7 mouse cellular contexts compared by ENCODE assay signal in the genomic region with DNA sequence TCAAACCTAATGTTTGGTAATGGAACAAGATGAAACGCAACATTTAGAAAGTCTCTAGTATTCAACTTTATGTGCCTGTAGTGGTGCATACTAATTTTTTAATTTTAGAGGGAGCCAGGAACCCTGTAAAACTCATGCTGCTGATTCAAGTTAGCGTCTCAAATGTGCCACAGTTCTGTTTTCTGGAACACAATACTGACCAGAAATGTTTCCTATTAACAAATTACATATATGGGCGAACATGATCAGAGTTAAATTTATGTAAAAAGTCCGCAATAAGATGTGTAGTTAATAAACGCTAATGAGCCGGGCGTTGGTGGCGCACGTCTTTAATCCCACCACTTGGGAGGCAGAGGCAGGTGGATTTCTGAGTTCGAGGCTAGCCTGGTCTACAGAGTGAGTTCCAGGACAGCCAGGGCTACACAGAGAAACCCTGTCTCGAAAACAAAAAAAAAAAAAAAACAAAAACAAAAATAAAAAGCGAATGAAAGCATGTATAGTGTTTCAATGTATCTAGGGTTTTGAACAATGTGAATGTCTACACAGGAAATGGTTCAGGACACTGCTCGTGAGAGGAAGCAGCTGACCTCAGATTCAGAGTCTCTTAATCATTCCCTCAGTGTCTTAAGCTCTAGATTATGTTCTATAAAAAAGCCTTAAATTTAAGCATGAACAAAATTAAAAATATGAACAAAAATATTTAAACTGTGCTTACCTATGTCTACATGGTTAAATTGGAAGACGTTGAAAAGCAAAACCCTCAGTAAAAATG. TPM values are rescaled to one million over a fixed set of nuclear protein-coding genes. Genes with fewer than 3 reads are reported as not detected.
DNase-seq lines count a peak whose midpoint lies in the region; ATAC-seq and TF ChIP-seq lines count a peak whose summit lies in the region.

No protein-coding gene starts in this region.

- H3K9ac ChIP-seq in lung, postnatal 0 days (replicated peaks; ENCODE audit: low read depth), result no peak overlapping the region; the same call in 1 of the 2 replicates
- H3K9ac ChIP-seq in forebrain, embryonic 12.5 days, result peak overlapping the region; percentile 100
- peak overlapping the region; percentile 100 for H3K9ac ChIP-seq in limb, embryonic 13.5 days
- peak overlapping the region; percentile 84 for H3K9ac ChIP-seq in stomach, embryonic 15.5 days

- no peak for ATAC-seq in lung, postnatal 0 days
- no peak for ATAC-seq in forebrain, embryonic 12.5 days (ENCODE audit: low FRiP score)
- ATAC-seq in limb, embryonic 13.5 days (ENCODE audit: low FRiP score, low read depth), result no peak
- no peak for ATAC-seq in stomach, embryonic 15.5 days (ENCODE audit: insufficient read depth, low FRiP score, low read depth)

- no peak for TF ChIP-seq CTCF in lung, postnatal 0 days (IDR thresholded peaks at IDR 0.05)

- peak overlapping the region; percentile 98 for H3K4me3 ChIP-seq in lung, postnatal 0 days (ENCODE audit: low read depth, low read length)
- H3K4me3 ChIP-seq in forebrain, embryonic 12.5 days (replicated peaks), result peak overlapping the region; percentile 99
- peak overlapping the region; percentile 96 for H3K4me3 ChIP-seq in limb, embryonic 13.5 days
- H3K4me3 ChIP-seq in stomach, embryonic 15.5 days (replicated peaks), result peak overlapping the region; percentile 95

- no peaks in the 10 kb centered on the region for H3K9me3 ChIP-seq in lung, postnatal 0 days (ENCODE audit: low read length)
- H3K9me3 ChIP-seq in forebrain, embryonic 12.5 days, result no peaks in the 10 kb centered on the region
- H3K9me3 ChIP-seq in limb, embryonic 13.5 days, result no peaks in the 10 kb centered on the region
- no peaks in the 10 kb centered on the region for H3K9me3 ChIP-seq in stomach, embryonic 15.5 days

- no peaks in the 10 kb centered on the region for H3K27me3 ChIP-seq in lung, postnatal 0 days (replicated peaks; ENCODE audit: insufficient read depth, low read length)
- H3K27me3 ChIP-seq in forebrain, embryonic 12.5 days, result no peaks in the 10 kb centered on the region
- no peaks in the 10 kb centered on the region for H3K27me3 ChIP-seq in limb, embryonic 13.5 days
- no peaks in the 10 kb centered on the region for H3K27me3 ChIP-seq in stomach, embryonic 15.5 days (replicated peaks)

- TF ChIP-seq EP300 in lung, postnatal 0 days (IDR thresholded peaks at IDR 0.05), result no peak

- H3K27ac ChIP-seq in lung, postnatal 0 days (ENCODE audit: low read length), result peak overlapping the region; percentile 98
- peak overlapping the region; percentile 100 for H3K27ac ChIP-seq in forebrain, embryonic 12.5 days
- H3K27ac ChIP-seq in limb, embryonic 13.5 days, result peak overlapping the region; percentile 100
- peak overlapping the region; percentile 100 for H3K27ac ChIP-seq in stomach, embryonic 15.5 days

- DNase-seq in lung, postnatal 0 days (ENCODE audit: low spot score), result no peak
- DNase-seq in lung, postnatal 4 days, result no peak
- no peak for DNase-seq in cerebellum, postnatal 25 days
- DNase-seq in yolk sac, embryonic 10.5 days (ENCODE audit: low spot score), result no peak

- WGBS in lung, postnatal 0 days, result 72% methylated on average over 14 of the region's 14 CpGs
- WGBS in forebrain, embryonic 12.5 days, result 87% methylated on average over 14 of the region's 14 CpGs
- WGBS in limb, embryonic 13.5 days, result 79% methylated on average over 14 of the region's 14 CpGs
- 77% methylated on average over 14 of the region's 14 CpGs for WGBS in stomach, embryonic 15.5 days

- no peaks in the 10 kb centered on the region for H3K36me3 ChIP-seq in lung, postnatal 0 days (ENCODE audit: insufficient read depth, low read length)
- no peaks in the 10 kb centered on the region for H3K36me3 ChIP-seq in forebrain, embryonic 12.5 days (replicated peaks)
- no peaks in the 10 kb centered on the region for H3K36me3 ChIP-seq in limb, embryonic 13.5 days
- no peaks in the 10 kb centered on the region for H3K36me3 ChIP-seq in stomach, embryonic 15.5 days

- H3K4me2 ChIP-seq in lung, postnatal 0 days (replicated peaks; ENCODE audit: low read depth, low read length), result peak overlapping the region; percentile 72
- H3K4me2 ChIP-seq in forebrain, embryonic 12.5 days, result peak overlapping the region; percentile 72
- peak overlapping the region; percentile 73 for H3K4me2 ChIP-seq in limb, embryonic 13.5 days (replicated peaks)
- peak overlapping the region; percentile 77 for H3K4me2 ChIP-seq in stomach, embryonic 15.5 days

- H3K4me1 ChIP-seq in lung, postnatal 0 days (ENCODE audit: insufficient read depth, low read depth, low read length), result 0 out of 2 replicates have a peak, but pooled peaks cover 3% of the 10 kb centered on the region
- H3K4me1 ChIP-seq in forebrain, embryonic 12.5 days, result peaks cover 21% of the 10 kb centered on the region
- H3K4me1 ChIP-seq in limb, embryonic 13.5 days, result peaks cover 19% of the 10 kb centered on the region
- peaks cover 3% of the 10 kb centered on the region; the same call in 1 of the 2 replicates for H3K4me1 ChIP-seq in stomach, embryonic 15.5 days

RNA-seq across cellular contexts. Expression of a gene that starts 8.6 kb away (rescaled TPM):
- 53.3 and 67.4 TPM in 2 replicates for polyA plus RNA-seq in lung, postnatal 0 days (2015; fragmentation: Nextera tagmentation; extraction: Ambion mirVana)
- polyA plus RNA-seq in forebrain, embryonic 12.5 days (2016; fragmentation: Nextera tagmentation; extraction: Ambion mirVana), result 426 and 438 TPM in 2 replicates
- polyA plus RNA-seq in limb, embryonic 13.5 days (2015; fragmentation: Nextera tagmentation; extraction: Ambion mirVana), result 273 and 275 TPM in 2 replicates
- 196 and 217 TPM in 2 replicates for polyA plus RNA-seq in stomach, embryonic 15.5 days (2015; fragmentation: Nextera tagmentation; extraction: Ambion mirVana)

RNA-seq across cellular contexts. Expression of a gene that starts 48.7 kb away (rescaled TPM):
- polyA plus RNA-seq in lung, postnatal 0 days (2015; fragmentation: Nextera tagmentation; extraction: Ambion mirVana), result 336 and 358 TPM in 2 replicates
- polyA plus RNA-seq in forebrain, embryonic 12.5 days (2016; fragmentation: Nextera tagmentation; extraction: Ambion mirVana), result 359 and 369 TPM in 2 replicates
- polyA plus RNA-seq in limb, embryonic 13.5 days (2015; fragmentation: Nextera tagmentation; extraction: Ambion mirVana), result 447 and 448 TPM in 2 replicates
- 440 and 482 TPM in 2 replicates for polyA plus RNA-seq in stomach, embryonic 15.5 days (2015; fragmentation: Nextera tagmentation; extraction: Ambion mirVana)
